Mouse (Mus musculus): Measurements from ENCODE around the gene Cyp4f37.
"Not testable (repeated sequence)": the region's sequence is repeated elsewhere in the genome, so short reads cannot be mapped to it uniquely, and the experiment has no call there.

The Cyp4f37 gene

GRCm38 (mm10) chr17:32621018-32621417 is at the start of gene Cyp4f37:
Gene Cyp4f37 (plus strand): TSS chr17:32621309.
- DNase-seq (ENCODE audit: low spot score in 2 of 2) = not testable (repeated sequence)

- DNase-seq (ENCODE audit: low spot score in 2 of 2) = not testable (repeated sequence)
These were observed 47.8 kb upstream of the Cyp4f37 start for GRCm38 (mm10) chr17:32573286-32573685.

GRCm38 (mm10) chr17:32577496-32578186 is 43.5 kb upstream of the Cyp4f37 start:
- DNase-seq (ENCODE audit: low spot score in 2 of 2) = no peak

- DNase-seq (ENCODE audit: low spot score in 2 of 2) = no peak
These were observed 24.6 kb upstream of the Cyp4f37 start for GRCm38 (mm10) chr17:32596494-32596893.

GRCm38 (mm10) chr17:32608055-32608454 is 13.1 kb upstream of the Cyp4f37 start:
- peak; percentile 17 to 20 for DNase-seq (ENCODE audit: low spot score in 2 of 2)

- DNase-seq (ENCODE audit: low spot score in 2 of 2) = not testable (repeated sequence)
These were observed 10.9 kb upstream of the Cyp4f37 start for GRCm38 (mm10) chr17:32610231-32610630.

- DNase-seq (ENCODE audit: low spot score in 2 of 2) = no peak
These were observed 10.2 kb upstream of the Cyp4f37 start for GRCm38 (mm10) chr17:32610896-32611295.

GRCm38 (mm10) chr17:32612417-32612816 is 8.7 kb upstream of the Cyp4f37 start:
- peak in 1 of 2 experiments; percentile 17 for DNase-seq (ENCODE audit: low spot score in 2 of 2)

- DNase-seq (ENCODE audit: low spot score in 2 of 2) = no peak
These were observed 3.9 kb upstream of the Cyp4f37 start for GRCm38 (mm10) chr17:32617252-32617651.

GRCm38 (mm10) chr17:32629726-32630125 is 8.6 kb downstream of the Cyp4f37 start:
- DNase-seq (ENCODE audit: low spot score in 2 of 2) = not testable (repeated sequence)

- no peak for DNase-seq (ENCODE audit: low spot score in 2 of 2)
These were observed 10.8 kb downstream of the Cyp4f37 start for GRCm38 (mm10) chr17:32631936-32632335.

GRCm38 (mm10) chr17:32634242-32634971 is 13.3 kb downstream of the Cyp4f37 start:
- not testable (repeated sequence) for DNase-seq (ENCODE audit: low spot score in 2 of 2)

- peak; percentile 78 to 89 for DNase-seq (ENCODE audit: low spot score in 2 of 2)
These were observed 13.8 kb downstream of the Cyp4f37 start for GRCm38 (mm10) chr17:32634972-32635314.

- no peak for DNase-seq (ENCODE audit: low spot score in 2 of 2)
These were observed 15.2 kb downstream of the Cyp4f37 start for GRCm38 (mm10) chr17:32636341-32636740.

- no peak for DNase-seq (ENCODE audit: low spot score in 2 of 2)
These were observed 16.0 kb downstream of the Cyp4f37 start for GRCm38 (mm10) chr17:32637151-32637550.

GRCm38 (mm10) chr17:32646631-32647030 is 25.5 kb downstream of the Cyp4f37 start:
- no peak for DNase-seq (ENCODE audit: low spot score in 2 of 2)

GRCm38 (mm10) chr17:32653860-32654259 is 32.8 kb downstream of the Cyp4f37 start:
- no peak for DNase-seq (ENCODE audit: low spot score in 2 of 2)

- no peak for DNase-seq (ENCODE audit: low spot score in 2 of 2)
These were observed 35.9 kb downstream of the Cyp4f37 start for GRCm38 (mm10) chr17:32657041-32657440.

- no peak for DNase-seq (ENCODE audit: low spot score in 2 of 2)
These were observed 37.1 kb downstream of the Cyp4f37 start for GRCm38 (mm10) chr17:32658246-32658645.

GRCm38 (mm10) chr17:32658712-32659111 is 37.6 kb downstream of the Cyp4f37 start, which contains the start of gene Cyp4f40:
Gene Cyp4f40 (plus strand): TSS chr17:32658900.
- DNase-seq (ENCODE audit: low spot score in 2 of 2) = peak; percentile 40 to 53

GRCm38 (mm10) chr17:32673976-32674375 is 52.9 kb downstream of the Cyp4f37 start:
- no peak for DNase-seq (ENCODE audit: low spot score in 2 of 2)

GRCm38 (mm10) chr17:32676040-32676635 is 55.0 kb downstream of the Cyp4f37 start:
- no peak for DNase-seq (ENCODE audit: low spot score in 2 of 2)

GRCm38 (mm10) chr17:32680404-32680803 is 59.3 kb downstream of the Cyp4f37 start:
- DNase-seq (ENCODE audit: low spot score in 2 of 2) = peak; percentile 44 to 65

Measured in right cerebral cortex, postnatal 10 days (tissue).